Mouse (Mus musculus) erythroblast, embryonic 14.5 days (primary cell): ENCODE results near the gene Acrbp.

Source experiments
- GATA1 ChIP-seq: IDR thresholded peaks from 2 replicates; pipeline ENCODE4 v1.6.1; 2012; ENCODE audit warnings: low read length, inconsistent platforms, mixed read lengths
- TAL1 ChIP-seq: IDR thresholded peaks from 3 replicates; pipeline ENCODE4 v1.6.1; 2012; ENCODE audit warnings: low read length, inconsistent platforms, mixed read lengths

GRCm38 (mm10) chr6:125110927-125111326, 61.4 kb downstream of the Acrbp start:
- TF ChIP-seq TAL1: no peak
- no peak for TF ChIP-seq GATA1
